8 mouse cellular contexts compared by ENCODE assay signal in the genomic region with DNA sequence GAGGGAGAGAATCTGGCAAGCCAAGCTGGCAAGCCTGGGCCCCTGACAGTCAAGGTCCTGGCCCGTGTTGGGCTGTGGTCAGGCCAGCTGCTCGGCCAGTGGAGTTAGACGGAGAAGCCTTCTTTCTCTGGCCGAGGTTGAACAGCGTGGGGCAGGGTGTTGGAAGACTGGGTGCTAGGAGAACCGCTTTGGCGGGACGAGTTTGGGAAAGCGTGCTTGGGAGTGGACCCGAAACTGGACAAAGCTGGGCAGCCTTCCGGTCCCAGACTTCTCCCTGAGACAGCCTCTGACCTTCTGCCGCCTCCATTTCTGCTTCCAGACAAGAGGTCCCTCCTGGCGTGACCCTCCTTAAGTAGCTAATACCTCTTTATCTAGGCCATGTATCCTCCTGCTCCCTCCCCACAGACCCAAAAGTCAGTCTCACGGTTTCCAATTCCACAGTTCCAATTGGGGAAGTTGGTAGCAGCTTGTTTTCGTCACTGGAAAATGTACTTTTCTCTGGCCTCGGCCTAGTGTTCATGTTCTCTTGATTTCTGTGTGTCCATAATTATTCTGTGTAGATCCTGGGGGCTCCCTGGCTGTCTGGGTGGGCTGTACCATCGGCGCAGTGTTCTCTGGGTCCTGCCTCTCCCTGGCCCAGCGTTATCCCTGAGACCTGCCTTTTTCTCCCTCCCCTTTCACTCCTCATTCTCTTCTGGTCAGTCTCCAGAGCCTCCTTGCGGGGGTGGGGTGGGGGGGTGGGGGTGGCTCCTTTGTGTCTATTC. TPM values are rescaled to one million over a fixed set of nuclear protein-coding genes. Genes with fewer than 3 reads are reported as not detected.
A peak's percentile ranks its signal among the peaks of the same experiment; 100 is the strongest.
DNase-seq lines count a peak whose midpoint lies in the region; ATAC-seq and TF ChIP-seq lines count a peak whose summit lies in the region.

No protein-coding gene starts in this region.

- H3K36me3 ChIP-seq in hindbrain, embryonic 11.5 days (ENCODE audit: control insufficient read depth, insufficient read depth, low read length) = no peaks in the 10 kb centered on the region
- peaks cover 8% of the 10 kb centered on the region; the same call in 1 of the 2 replicates for H3K36me3 ChIP-seq in lung, embryonic 14.5 days (ENCODE audit: insufficient read depth)

- ATAC-seq in hindbrain, embryonic 11.5 days (ENCODE audit: low FRiP score) = 0 out of 2 replicates have a peak, but pooled peaks have one; percentile 10
- ATAC-seq in lung, embryonic 14.5 days (ENCODE audit: insufficient read depth) = peak; percentile 12

- H3K4me1 ChIP-seq in embryonic fibroblast, embryonic 13.5 days (ENCODE audit: control insufficient read depth, insufficient read depth, low read length) = peaks cover 24% of the 10 kb centered on the region
- peaks cover 8% of the 10 kb centered on the region; the same call in 1 of the 2 replicates for H3K4me1 ChIP-seq in hindbrain, embryonic 11.5 days (replicated peaks; ENCODE audit: control insufficient read depth, insufficient read depth, low read length)
- peaks cover 45% of the 10 kb centered on the region for H3K4me1 ChIP-seq in lung, embryonic 14.5 days (ENCODE audit: insufficient read depth)

- peak; percentile 48 for TF ChIP-seq POLR2A in embryonic fibroblast, embryonic 13.5 days (IDR thresholded peaks at IDR 0.05; ENCODE audit: low read depth, low read length)

- 6% methylated on average over 20 of the region's 20 CpGs for WGBS in hindbrain, embryonic 11.5 days
- 1% methylated on average over 20 of the region's 20 CpGs for WGBS in lung, embryonic 14.5 days

- no peak for TF ChIP-seq CTCF in left cerebral cortex, adult 2 months (IDR thresholded peaks at IDR 0.05)
- no peak for TF ChIP-seq CTCF in embryonic fibroblast, embryonic 13.5 days (IDR thresholded peaks at IDR 0.05; ENCODE audit: borderline replicate concordance, insufficient read depth, low read length)
- no peak for TF ChIP-seq CTCF in lung, embryonic 14.5 days (IDR thresholded peaks at IDR 0.05; ENCODE audit: low read depth)

- intact Hi-C loops in left cerebral cortex, adult 2 months (cut with DNase I) = no loop called here
- intact Hi-C loops in left cerebral cortex, postnatal 36 days (cut with DNase I) = no loop called here

- H3K27ac ChIP-seq in left cerebral cortex, adult 2 months = peak overlapping the region; percentile 73
- peak overlapping the region; percentile 82 for H3K27ac ChIP-seq in embryonic fibroblast, embryonic 13.5 days (ENCODE audit: insufficient read depth, low read length)
- H3K27ac ChIP-seq in hindbrain, embryonic 11.5 days (ENCODE audit: low read depth, low read length) = no peak overlapping the region; the same call in 1 of the 2 replicates
- H3K27ac ChIP-seq in lung, embryonic 14.5 days (ENCODE audit: low read depth) = peak overlapping the region; percentile 90

- no peak for DNase-seq in left cerebral cortex, adult 2 months (ENCODE audit: extremely low spot score in 1 of 2, low spot score in 2 of 2)
- no peak for DNase-seq in left cerebral cortex, postnatal 36 days (ENCODE audit: low spot score in 2 of 2)
- DNase-seq in hindbrain, embryonic 11.5 days (ENCODE audit: low spot score) = peak; percentile 44
- peak; percentile 48 for DNase-seq in lung, embryonic 14.5 days
- peak; percentile 48 for DNase-seq in skeletal muscle tissue, adult 2 months (ENCODE audit: low read depth, low spot score)
- no peak for DNase-seq in ovary, postnatal 10 days (ENCODE audit: low spot score)
- DNase-seq in cerebellum, adult 18-20 months = no peak

- peak overlapping the region; percentile 48 for H3K4me3 ChIP-seq in left cerebral cortex, adult 2 months
- peak overlapping the region; percentile 88 for H3K4me3 ChIP-seq in embryonic fibroblast, embryonic 13.5 days (ENCODE audit: insufficient read depth, low read length)
- peak overlapping the region; percentile 51 for H3K4me3 ChIP-seq in hindbrain, embryonic 11.5 days (ENCODE audit: low read depth, low read length)
- peak overlapping the region; percentile 81 for H3K4me3 ChIP-seq in lung, embryonic 14.5 days (ENCODE audit: low read depth, low read length)

- no peaks in the 10 kb centered on the region for H3K9me3 ChIP-seq in hindbrain, embryonic 11.5 days (ENCODE audit: control insufficient read depth, low read length)
- no peaks in the 10 kb centered on the region for H3K9me3 ChIP-seq in lung, embryonic 14.5 days (ENCODE audit: low read depth, low read length)

- peak overlapping the region; percentile 77 for H3K4me2 ChIP-seq in hindbrain, embryonic 11.5 days (replicated peaks; ENCODE audit: low read depth, low read length)
- peak overlapping the region; percentile 90 for H3K4me2 ChIP-seq in lung, embryonic 14.5 days

- peak overlapping the region; percentile 52 for H3K9ac ChIP-seq in hindbrain, embryonic 11.5 days (ENCODE audit: low read depth, low read length)
- peak overlapping the region; percentile 85 for H3K9ac ChIP-seq in lung, embryonic 14.5 days

- no peaks in the 10 kb centered on the region for H3K27me3 ChIP-seq in hindbrain, embryonic 11.5 days (ENCODE audit: control insufficient read depth, insufficient read depth, low read length)
- no peaks in the 10 kb centered on the region for H3K27me3 ChIP-seq in lung, embryonic 14.5 days (ENCODE audit: insufficient read depth, low read length)

RNA-seq across cellular contexts. Expression of gene Tnfrsf1a, which starts 1.3 kb away (rescaled TPM):
- total RNA-seq in left cerebral cortex, adult 2 months (2021) = 10 to 100 TPM; 10.8 to 11.1 TPM
- 10 to 100 TPM; 11.1 to 11.8 TPM for total RNA-seq in left cerebral cortex, postnatal 36 days (2021)
- polyA plus RNA-seq in embryonic fibroblast, embryonic 13.5 days (2011; ENCODE audit: insufficient read length, low read depth, missing spikeins) = 126 and 140 TPM in 2 replicates
- 25.2 and 25.9 TPM in 2 replicates for polyA plus RNA-seq in hindbrain, embryonic 11.5 days (2014; fragmentation: Nextera tagmentation; extraction: Ambion mirVana)
- 82.5 and 83.3 TPM in 2 replicates for polyA plus RNA-seq in lung, embryonic 14.5 days (2014; fragmentation: Nextera tagmentation; extraction: Ambion mirVana)

RNA-seq across cellular contexts. Expression of gene Scnn1a, which starts 30.0 kb away (rescaled TPM):
- total RNA-seq in left cerebral cortex, adult 2 months (2021) = 1 to 10 TPM; 2.5 to 2.7 TPM
- total RNA-seq in left cerebral cortex, postnatal 36 days (2021) = 1 to 10 TPM; 2.4 to 2.9 TPM
- 0.48 and 0.70 TPM in 2 replicates for polyA plus RNA-seq in embryonic fibroblast, embryonic 13.5 days (2011; ENCODE audit: insufficient read length, low read depth, missing spikeins)
- 0.45 and 0.96 TPM in 2 replicates for polyA plus RNA-seq in hindbrain, embryonic 11.5 days (2014; fragmentation: Nextera tagmentation; extraction: Ambion mirVana)
- polyA plus RNA-seq in lung, embryonic 14.5 days (2014; fragmentation: Nextera tagmentation; extraction: Ambion mirVana) = 1.8 and 2.2 TPM in 2 replicates

RNA-seq across cellular contexts. Expression of gene Plekhg6, which starts 30.2 kb away (rescaled TPM):
- total RNA-seq in left cerebral cortex, adult 2 months (2021) = under 1 TPM; 0.30 to 0.34 TPM
- under 1 TPM; 0.11 to 0.30 TPM for total RNA-seq in left cerebral cortex, postnatal 36 days (2021)
- 0.15 TPM in 1 of 2 replicates, not detected in the other for polyA plus RNA-seq in embryonic fibroblast, embryonic 13.5 days (2011; ENCODE audit: insufficient read length, low read depth, missing spikeins)
- 0.06 and 0.19 TPM in 2 replicates for polyA plus RNA-seq in hindbrain, embryonic 11.5 days (2014; fragmentation: Nextera tagmentation; extraction: Ambion mirVana)
- polyA plus RNA-seq in lung, embryonic 14.5 days (2014; fragmentation: Nextera tagmentation; extraction: Ambion mirVana) = 0.22 and 0.51 TPM in 2 replicates

RNA-seq across cellular contexts. Expression of gene Ltbr, which starts 36.7 kb away (rescaled TPM):
- total RNA-seq in left cerebral cortex, adult 2 months (2021) = 1 to 10 TPM; 7.9 to 9.1 TPM
- total RNA-seq in left cerebral cortex, postnatal 36 days (2021) = 1 to 10 TPM; 7.4 to 8.4 TPM
- 67.1 and 77.6 TPM in 2 replicates for polyA plus RNA-seq in embryonic fibroblast, embryonic 13.5 days (2011; ENCODE audit: insufficient read length, low read depth, missing spikeins)
- polyA plus RNA-seq in hindbrain, embryonic 11.5 days (2014; fragmentation: Nextera tagmentation; extraction: Ambion mirVana) = 17.9 and 19.0 TPM in 2 replicates
- 73.7 and 81.7 TPM in 2 replicates for polyA plus RNA-seq in lung, embryonic 14.5 days (2014; fragmentation: Nextera tagmentation; extraction: Ambion mirVana)

Comparison
In these comparisons a context has a peak if more than half of its experiments do, and no peak if none do; other contexts are left out.
1. DNase-seq: peak in hindbrain, embryonic 11.5 days (single experiment), lung, embryonic 14.5 days (single experiment) and skeletal muscle tissue, adult 2 months (single experiment); none in left cerebral cortex, adult 2 months (0 of 2), left cerebral cortex, postnatal 36 days (0 of 2), ovary, postnatal 10 days (single experiment) and cerebellum, adult 18-20 months (0 of 2).
2. Peak in every context shown above with its lines, with median percentiles within 50 percentile points of each other: H3K4me3 ChIP-seq.